Mouse (Mus musculus) spleen, embryonic (tissue): ENCODE measurements at regions not wholly inside any gene's neighbourhood (a gene's known extent, or its start where the extent isn't known, plus 50 kb on each side); places are given as distances from the start of the nearest gene placed in this dataset.

Experiments
- CTCF ChIA-PET: fragments of 350-600 bp; sonication (Branson Sonifier 250); formaldehyde crosslinking; loops from one replicate; lab custom pipeline; 2022; lab: Charles Lee

GRCm38 (mm10) chr9:116241933-116242526, 66.9 kb upstream of the Tgfbr2 start:
- CTCF ChIA-PET, result no interaction called here

GRCm38 (mm10) chr9:116241290-116241689, 66.1 kb upstream of the Tgfbr2 start:
- CTCF ChIA-PET, result no interaction called here

GRCm38 (mm10) chr9:116236836-116237235, 61.7 kb upstream of the Tgfbr2 start:
- CTCF ChIA-PET, result interaction anchor here (0.8 kb wide), 1 partner anchor 80 kb away, joined by 4 read pairs; no protein-coding TSS in a partner anchor

GRCm38 (mm10) chr9:116234170-116234569, 59.0 kb upstream of the Tgfbr2 start:
- CTCF ChIA-PET, result no interaction called here

GRCm38 (mm10) chr9:116232386-116232785, 57.2 kb upstream of the Tgfbr2 start:
- CTCF ChIA-PET, result no interaction called here

- CTCF ChIA-PET, result interaction anchor here (0.8 kb wide), 1 partner anchor 10 kb away, joined by 3 read pairs; no protein-coding TSS in a partner anchor
These were observed 56.5 kb upstream of the Tgfbr2 start for GRCm38 (mm10) chr9:116231351-116232311.

GRCm38 (mm10) chr9:116230346-116230745, 55.2 kb upstream of the Tgfbr2 start:
- CTCF ChIA-PET, result interaction anchor here (0.7 kb wide), 1 partner anchor 48 kb away, joined by 4 read pairs; no protein-coding TSS in a partner anchor

- CTCF ChIA-PET, result no interaction called here
These were observed 53.3 kb upstream of the Tgfbr2 start for GRCm38 (mm10) chr9:116228443-116228842.

GRCm38 (mm10) chr9:116227738-116228137, 52.6 kb upstream of the Tgfbr2 start:
- CTCF ChIA-PET, result no interaction called here
